Mouse (Mus musculus) urinary bladder, postnatal 36 days (tissue): ENCODE measurements at regions not wholly inside any gene's neighbourhood (a gene's known extent, or its start where the extent isn't known, plus 50 kb on each side); places are given as distances from the start of the nearest gene placed in this dataset.

ENCODE experiments used
- DNase-seq, 2 experiments: peaks; one replicate each; pipeline ENCODE4 v3.0.0; 2022; ENCODE audit warnings: low spot score in 2 of 2, mixed read lengths in 1 of 2

DNA sequence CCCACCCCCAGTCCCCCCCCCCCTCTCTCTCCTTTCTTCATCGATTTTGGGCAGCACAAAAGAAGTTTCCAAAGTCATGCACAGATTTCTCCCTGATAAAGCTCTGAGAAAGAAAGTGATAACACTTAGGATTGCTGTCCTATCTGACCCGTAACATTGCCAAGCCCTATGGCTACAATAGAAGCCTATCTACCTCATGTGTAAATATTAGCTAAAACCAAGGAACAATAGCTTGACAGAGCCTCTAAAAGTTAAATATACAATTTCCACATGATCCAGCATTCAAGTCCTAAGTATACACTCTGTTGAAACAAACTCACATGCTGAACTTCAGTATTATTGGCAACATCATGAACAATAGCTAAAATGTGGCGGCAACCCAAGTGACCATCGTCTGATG lies 864.9 kb downstream of the Efnb2 start:
- DNase-seq = no peak

- DNase-seq = no peak
These were observed 897.2 kb downstream of the Efnb2 start for GRCm38 (mm10) chr8:7763820-7764219.

DNA sequence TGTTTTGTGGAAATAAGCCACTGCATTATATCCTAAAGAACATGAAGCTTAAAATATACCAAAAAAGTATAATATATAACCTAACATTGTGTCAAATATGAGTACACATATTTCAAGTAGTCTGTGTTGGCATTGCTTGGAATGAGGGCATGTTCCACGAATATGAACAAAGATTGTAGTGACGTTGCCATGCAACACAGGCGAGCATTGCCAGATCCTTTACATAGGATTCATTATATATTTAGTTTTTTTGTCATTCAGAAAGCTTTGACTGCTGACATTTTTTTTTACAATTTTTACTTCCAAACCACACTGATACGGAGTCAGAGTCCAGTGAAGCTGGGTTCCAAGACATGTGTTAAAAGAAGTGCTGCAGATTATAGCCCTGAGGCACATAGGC lies 900.1 kb downstream of the Efnb2 start:
- no peak for DNase-seq

GRCm38 (mm10) chr8:7732726-7733125 lies 928.3 kb downstream of the Efnb2 start:
- no peak for DNase-seq

DNA sequence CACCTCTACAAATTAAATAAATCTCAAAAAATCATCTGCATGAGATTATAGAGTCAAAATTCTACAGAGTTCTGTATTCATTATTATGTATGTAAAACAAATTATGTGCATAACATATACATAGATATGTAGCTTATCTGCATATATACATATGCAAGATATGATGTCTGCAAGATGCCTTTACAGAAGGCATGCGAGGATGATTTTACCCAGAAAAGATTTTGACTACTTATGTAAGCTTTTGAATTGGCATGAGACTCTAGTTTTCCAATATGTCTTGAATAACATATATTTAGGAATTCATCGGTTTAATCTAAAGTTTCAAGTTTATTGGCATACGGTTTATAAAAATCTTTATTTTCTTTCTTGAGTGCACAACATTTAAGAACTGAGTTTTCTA lies 939.2 kb downstream of the Efnb2 start:
- DNase-seq = no peak

DNA sequence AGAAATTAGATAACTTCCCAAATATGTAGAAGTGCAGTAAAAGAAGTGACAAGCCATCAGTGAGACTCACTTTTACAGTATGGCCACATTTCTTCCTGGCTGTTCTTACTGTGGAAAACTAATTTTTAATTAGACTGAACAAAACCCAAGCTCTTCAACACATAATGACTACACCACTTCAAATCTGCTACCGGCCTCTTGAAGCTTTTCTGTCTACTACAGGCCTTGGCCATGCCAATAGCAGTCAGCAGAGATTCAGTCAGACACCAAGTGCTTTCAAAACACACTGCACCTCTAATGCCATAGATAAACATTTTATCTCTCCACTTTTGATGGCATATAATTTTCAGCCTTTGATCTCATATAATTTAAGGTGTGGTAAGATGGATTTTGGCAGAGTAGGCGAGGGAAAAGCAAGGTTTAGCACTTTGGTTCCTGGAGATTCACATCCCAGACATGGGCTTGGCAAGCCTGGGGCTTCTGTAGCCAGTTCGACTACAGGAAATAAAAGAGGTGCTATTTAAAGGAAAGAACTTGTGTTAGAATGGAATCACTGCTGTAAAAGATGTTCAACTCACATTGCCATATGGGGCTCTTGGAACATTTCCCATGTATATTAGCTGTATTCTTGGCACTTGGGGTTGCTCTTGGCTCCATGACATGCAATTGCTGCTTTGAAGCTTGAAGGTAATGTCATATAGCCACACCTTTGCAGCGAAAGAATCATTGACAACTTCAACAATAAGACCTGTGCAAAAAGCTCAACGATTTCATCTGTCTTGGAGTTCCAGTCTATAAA lies 941.9 kb downstream of the Efnb2 start:
- DNase-seq = no peak

DNA sequence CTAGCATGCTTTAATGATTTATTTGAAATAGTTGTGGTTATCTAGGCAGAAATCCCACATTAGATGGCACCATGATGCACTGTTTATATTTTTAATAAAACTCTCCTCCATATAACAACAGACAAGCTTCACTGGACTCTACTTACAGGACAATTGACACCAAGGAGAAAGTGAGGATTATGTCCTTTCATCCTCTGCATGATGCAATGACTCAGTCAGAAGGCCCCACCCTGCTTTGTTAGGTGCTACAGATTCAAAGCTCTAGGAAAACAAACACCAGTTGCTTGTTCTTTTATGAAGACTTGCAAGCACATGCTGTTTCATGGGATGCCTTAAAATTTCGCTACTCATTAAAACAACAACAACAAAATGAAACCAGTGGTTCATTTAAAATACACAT lies 950.3 kb downstream of the Efnb2 start:
- DNase-seq = no peak

DNA sequence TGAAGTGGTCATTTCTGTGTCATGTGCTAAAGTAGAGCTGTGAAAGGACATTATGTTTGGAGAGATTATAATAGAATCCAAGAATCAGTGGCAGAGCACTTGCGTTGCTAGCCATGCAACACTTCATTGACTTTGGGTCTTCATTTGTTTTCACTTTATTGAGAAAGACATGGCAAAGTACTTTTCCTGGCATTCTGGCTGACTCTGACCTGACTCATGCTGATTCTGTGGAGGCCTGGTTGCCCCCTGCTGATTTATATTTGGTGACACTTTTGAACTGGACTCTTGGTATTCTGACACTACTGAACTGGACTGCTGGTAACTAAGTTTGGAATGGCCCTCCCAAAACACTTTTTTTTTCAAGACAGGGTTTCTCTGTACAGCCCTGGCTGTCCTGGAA lies 951.6 kb downstream of the Efnb2 start:
- DNase-seq = no peak

GRCm38 (mm10) chr8:7691355-7691996 lies 969.6 kb downstream of the Efnb2 start:
- DNase-seq = no peak

GRCm38 (mm10) chr8:7653804-7654203 lies 1007.2 kb downstream of the Efnb2 start:
- no peak for DNase-seq
